Mouse (Mus musculus): ENCODE results near the gene Ift81. TPM values are rescaled to one million over a fixed set of nuclear protein-coding genes. Genes with fewer than 3 reads are reported as not detected.

The Ift81 gene
- polyA plus RNA-seq, 1 experiment: 13.2 TPM

GRCm38 (mm10) chr5:122625565-122626252 is 11.4 kb upstream of the Ift81 start:
- DNase-seq (ENCODE audit: low spot score): no peak

GRCm38 (mm10) chr5:122624952-122625479 is 10.7 kb upstream of the Ift81 start:
- DNase-seq (ENCODE audit: low spot score): no peak

GRCm38 (mm10) chr5:122623861-122624260 is 9.5 kb upstream of the Ift81 start:
- no peak for DNase-seq (ENCODE audit: low spot score)

- no peak for DNase-seq (ENCODE audit: low spot score)
Observed at GRCm38 (mm10) chr5:122622526-122622925, 8.2 kb upstream of the Ift81 start.

- no peak for DNase-seq (ENCODE audit: low spot score)
Observed at GRCm38 (mm10) chr5:122621376-122621886, 7.1 kb upstream of the Ift81 start.

GRCm38 (mm10) chr5:122619686-122620296 is 5.5 kb upstream of the Ift81 start:
- no peak for DNase-seq (ENCODE audit: low spot score)

GRCm38 (mm10) chr5:122617718-122618117 is 3.4 kb upstream of the Ift81 start:
- DNase-seq (ENCODE audit: low spot score): no peak

GRCm38 (mm10) chr5:122611651-122612050 is 2.7 kb downstream of the Ift81 start:
- DNase-seq (ENCODE audit: low spot score): no peak

- DNase-seq (ENCODE audit: low spot score): no peak
Observed at GRCm38 (mm10) chr5:122604894-122605293, 9.4 kb downstream of the Ift81 start.

GRCm38 (mm10) chr5:122602233-122602632 is 12.1 kb downstream of the Ift81 start:
- DNase-seq (ENCODE audit: low spot score): no peak

GRCm38 (mm10) chr5:122595470-122595869 is 18.8 kb downstream of the Ift81 start:
- DNase-seq (ENCODE audit: low spot score): no peak

- DNase-seq (ENCODE audit: low spot score): no peak
Observed at GRCm38 (mm10) chr5:122589891-122590290, 24.4 kb downstream of the Ift81 start.

- DNase-seq (ENCODE audit: low spot score): no peak
Observed at GRCm38 (mm10) chr5:122585546-122585945, 28.8 kb downstream of the Ift81 start.

GRCm38 (mm10) chr5:122584093-122584492 is 30.2 kb downstream of the Ift81 start:
- no peak for DNase-seq (ENCODE audit: low spot score)

- no peak for DNase-seq (ENCODE audit: low spot score)
Observed at GRCm38 (mm10) chr5:122576683-122577329, 37.5 kb downstream of the Ift81 start.

GRCm38 (mm10) chr5:122572001-122572400 is 42.3 kb downstream of the Ift81 start:
- no peak for DNase-seq (ENCODE audit: low spot score)

- no peak for DNase-seq (ENCODE audit: low spot score)
Observed at GRCm38 (mm10) chr5:122566626-122567025, 47.7 kb downstream of the Ift81 start.

- DNase-seq (ENCODE audit: low spot score): no peak
Observed at GRCm38 (mm10) chr5:122560654-122561053, 53.7 kb downstream of the Ift81 start.

GRCm38 (mm10) chr5:122558127-122558526 is 56.2 kb downstream of the Ift81 start:
- DNase-seq (ENCODE audit: low spot score): no peak

GRCm38 (mm10) chr5:122555107-122555506 is 59.2 kb downstream of the Ift81 start:
- DNase-seq (ENCODE audit: low spot score): no peak

GRCm38 (mm10) chr5:122552638-122553037 is 61.7 kb downstream of the Ift81 start:
- no peak for DNase-seq (ENCODE audit: low spot score)

GRCm38 (mm10) chr5:122550460-122550859 is 63.9 kb downstream of the Ift81 start:
- DNase-seq (ENCODE audit: low spot score): no peak

GRCm38 (mm10) chr5:122548671-122549070 is 65.6 kb downstream of the Ift81 start:
- DNase-seq (ENCODE audit: low spot score): no peak
